Mouse (Mus musculus) midbrain, embryonic 11.5 days (tissue): Measurements from ENCODE around the gene Cct8. TPM values are rescaled to one million over a fixed set of nuclear protein-coding genes. Genes with fewer than 3 reads are reported as not detected.

ENCODE experiments used
- ATAC-seq: fragments of 200-750 bp; cut with Nextera tagmentation; 2 replicates; pipeline ENCODE4 v1.8.0; 2017; ENCODE audit warnings: moderate TSS enrichment, moderate library complexity; ENCODE audit not compliant: low FRiP score
- DNase-seq: peaks from one replicate; pipeline ENCODE4 v3.0.0; 2015; ENCODE audit warnings: low spot score; ENCODE audit errors: missing footprints
- H3K27ac ChIP-seq: fragments of 300-500 bp; sonication (generic); 2 replicates; pipeline ENCODE4 v1.5.1; 2014; ENCODE audit warnings: low read depth, low read length
- H3K27me3 ChIP-seq: fragments of 300-500 bp; sonication (generic); 2 replicates; pipeline ENCODE4 v1.6.1; 2014; ENCODE audit warnings: mild to moderate bottlenecking, low read length, moderate library complexity, mixed read lengths; ENCODE audit not compliant: control insufficient read depth, insufficient read depth
- H3K36me3 ChIP-seq: fragments of 300-500 bp; sonication (generic); 2 replicates; pipeline ENCODE4 v1.6.1; 2014; ENCODE audit warnings: mild to moderate bottlenecking, low read length, moderate library complexity, mixed read lengths; ENCODE audit not compliant: control insufficient read depth, insufficient read depth
- H3K4me1 ChIP-seq: fragments of 300-500 bp; sonication (generic); 2 replicates; pipeline ENCODE4 v1.6.1; 2014; ENCODE audit warnings: low read length; ENCODE audit not compliant: control insufficient read depth, insufficient read depth
- H3K4me2 ChIP-seq: fragments of 300-500 bp; sonication (generic); 2 replicates; pipeline ENCODE4 v1.6.1; 2014; ENCODE audit warnings: mild to moderate bottlenecking, moderate library complexity
- H3K4me3 ChIP-seq: fragments of 300-500 bp; sonication (generic); 2 replicates; pipeline ENCODE4 v1.5.1; 2014; ENCODE audit warnings: low read depth, low read length
- H3K9ac ChIP-seq: fragments of 300-500 bp; sonication (generic); 2 replicates; pipeline ENCODE4 v1.6.1; 2014; ENCODE audit warnings: low read length
- H3K9me3 ChIP-seq: fragments of 300-500 bp; sonication (generic); 2 replicates; pipeline ENCODE4 v1.6.1; 2016; ENCODE audit warnings: low read length; ENCODE audit not compliant: control insufficient read depth
- WGBS: fragments of 180-500 bp; shearing (Covaris S2); extraction: QIAGEN DNeasy Blood & Tissue Kit; methylation state at CpG from one replicate; pipeline ENCODE4 v1.1.7; 2014; 5-methylcytosine and 5-hydroxymethylcytosine counted together
- polyA plus RNA-seq: library from polyadenylated mRNA; unstranded; fragments of >200 nt; fragmentation: Nextera tagmentation; extraction: Ambion mirVana; gene quantifications from 2 replicates; pipeline ENCODE4 v1.2.1, GENCODE M21; 2014

Gene Cct8
- polyA plus RNA-seq, 1 experiment from 2014 or later, result 693 TPM

GRCm38 (mm10) chr16:87438697-87439096, 57.0 kb downstream of the Cct8 start:
- peaks cover 8% of the 10 kb centered on the region; the same call in 1 of the 2 replicates for H3K4me1 ChIP-seq
- H3K9ac ChIP-seq, result no peak overlapping the region
- no peak overlapping the region for H3K27ac ChIP-seq
- H3K27me3 ChIP-seq, result no peaks in the 10 kb centered on the region
- DNase-seq, result no peak
- H3K4me2 ChIP-seq, result no peak overlapping the region
- no peak overlapping the region for H3K4me3 ChIP-seq
- H3K36me3 ChIP-seq, result no peaks in the 10 kb centered on the region
- WGBS, result 87% methylated on average over 8 of the region's 8 CpGs
- ATAC-seq, result no peak
- H3K9me3 ChIP-seq, result no peaks in the 10 kb centered on the region

DNA sequence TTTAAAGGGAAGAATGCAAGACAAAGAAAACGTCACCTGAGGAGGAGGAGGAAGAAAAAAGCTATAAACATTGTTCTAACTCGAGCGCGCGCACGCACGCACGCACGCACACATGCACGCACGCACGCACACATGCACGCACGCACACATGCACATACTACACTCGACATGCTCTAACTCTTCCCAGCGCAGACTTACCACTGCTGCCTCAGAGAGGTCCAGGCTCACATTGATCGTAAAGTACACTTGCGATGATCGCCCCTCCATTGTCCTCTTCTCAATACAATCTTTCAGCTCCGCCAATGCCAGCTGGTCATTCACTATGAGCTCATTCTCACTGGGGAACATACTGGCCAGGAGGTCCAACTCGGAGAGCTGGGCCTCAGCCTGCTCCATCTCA, 58.6 kb downstream of the Cct8 start:
- Histone ChIP-seq H3K9ac (no peak overlapping the region), H3K27ac (no peak overlapping the region), H3K4me3 (no peak overlapping the region), H3K4me1 (peaks cover 8% of the 10 kb centered on the region; the same call in 1 of the 2 replicates), H3K9me3 (no peaks in the 10 kb centered on the region), H3K27me3 (no peaks in the 10 kb centered on the region), H3K36me3 (no peaks in the 10 kb centered on the region), H3K4me2 (no peak overlapping the region)
- ATAC-seq (no peak), DNase-seq (no peak)
- 95% methylated on average over 21 of the region's 21 CpGs for WGBS

GRCm38 (mm10) chr16:87435411-87436205, 60.1 kb downstream of the Cct8 start:
- Histone ChIP-seq H3K27me3 (no peaks in the 10 kb centered on the region), H3K27ac (no peak overlapping the region), H3K9ac (no peak overlapping the region), H3K9me3 (no peaks in the 10 kb centered on the region), H3K36me3 (no peaks in the 10 kb centered on the region), H3K4me3 (no peak overlapping the region), H3K4me1 (peaks cover 4% of the 10 kb centered on the region; the same call in 1 of the 2 replicates), H3K4me2 (no peak overlapping the region)
- 84% methylated on average over 13 of the region's 13 CpGs for WGBS
- DNase-seq, result no peak
- no peak for ATAC-seq

GRCm38 (mm10) chr16:87434946-87435345, 60.7 kb downstream of the Cct8 start:
- Histone ChIP-seq H3K4me2 (no peak overlapping the region), H3K9me3 (no peaks in the 10 kb centered on the region), H3K27me3 (no peaks in the 10 kb centered on the region), H3K36me3 (no peaks in the 10 kb centered on the region), H3K9ac (no peak overlapping the region), H3K4me1 (peaks cover 4% of the 10 kb centered on the region; the same call in 1 of the 2 replicates), H3K4me3 (no peak overlapping the region), H3K27ac (no peak overlapping the region)
- ATAC-seq (no peak), DNase-seq (no peak)
- 84% methylated on average over 6 of the region's 6 CpGs for WGBS

DNA sequence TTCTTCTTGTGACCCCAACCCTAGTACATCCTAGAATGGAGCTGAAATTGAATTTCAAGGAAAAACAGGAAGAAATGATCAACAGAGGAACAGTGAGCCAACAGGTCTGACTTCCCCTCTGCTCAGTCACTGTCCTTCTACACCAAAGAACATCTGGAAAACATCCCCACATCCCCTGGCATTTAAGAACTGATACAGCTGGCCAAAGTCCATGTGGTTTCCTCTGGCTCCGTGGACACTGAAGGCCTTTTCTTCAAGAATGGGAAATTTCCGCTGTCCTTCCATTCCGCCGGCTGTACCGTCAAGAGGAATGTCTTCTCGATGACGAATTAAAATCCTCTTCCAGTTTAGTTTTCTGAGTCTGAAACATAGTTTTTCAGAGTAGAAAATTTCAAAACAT, 61.4 kb downstream of the Cct8 start:
- H3K9ac ChIP-seq, result no peak overlapping the region
- WGBS, result 96% methylated on average over 7 of the region's 7 CpGs
- H3K27ac ChIP-seq, result no peak overlapping the region
- DNase-seq (peak; percentile 83), ATAC-seq (no peak)
- no peaks in the 10 kb centered on the region for H3K4me1 ChIP-seq
- H3K36me3 ChIP-seq, result no peaks in the 10 kb centered on the region
- H3K4me3 ChIP-seq, result no peak overlapping the region
- H3K9me3 ChIP-seq, result no peaks in the 10 kb centered on the region
- H3K27me3 ChIP-seq, result no peaks in the 10 kb centered on the region
- H3K4me2 ChIP-seq, result no peak overlapping the region

Other genes starting within 250 kb of the Cct8 start
- 14.7 and 15.3 TPM in 2 replicates for gene N6amt1, start 141.7 kb downstream of the Cct8 start, polyA plus RNA-seq
- gene Ltn1, start 63.3 kb downstream of the Cct8 start, polyA plus RNA-seq, result 29.6 and 29.7 TPM in 2 replicates
- 12.1 and 14.7 TPM in 2 replicates for gene Rwdd2b, start 55.3 kb downstream of the Cct8 start, polyA plus RNA-seq
- gene Usp16, start 41.2 kb downstream of the Cct8 start, polyA plus RNA-seq, result 43.0 and 50.6 TPM in 2 replicates
- not detected in 2 replicates for gene Map3k7cl, start 57.5 kb upstream of the Cct8 start, polyA plus RNA-seq
- 19.2 and 19.3 TPM in 2 replicates for gene Bach1, start 203.1 kb upstream of the Cct8 start, polyA plus RNA-seq